Mouse (Mus musculus): Measurements from ENCODE around the gene Rpp21. TPM values are rescaled to one million over a fixed set of nuclear protein-coding genes. Genes with fewer than 3 reads are reported as not detected.

Rpp21 gene
- polyA plus RNA-seq, 2 experiments = 73.2 to 123 TPM

DNA sequence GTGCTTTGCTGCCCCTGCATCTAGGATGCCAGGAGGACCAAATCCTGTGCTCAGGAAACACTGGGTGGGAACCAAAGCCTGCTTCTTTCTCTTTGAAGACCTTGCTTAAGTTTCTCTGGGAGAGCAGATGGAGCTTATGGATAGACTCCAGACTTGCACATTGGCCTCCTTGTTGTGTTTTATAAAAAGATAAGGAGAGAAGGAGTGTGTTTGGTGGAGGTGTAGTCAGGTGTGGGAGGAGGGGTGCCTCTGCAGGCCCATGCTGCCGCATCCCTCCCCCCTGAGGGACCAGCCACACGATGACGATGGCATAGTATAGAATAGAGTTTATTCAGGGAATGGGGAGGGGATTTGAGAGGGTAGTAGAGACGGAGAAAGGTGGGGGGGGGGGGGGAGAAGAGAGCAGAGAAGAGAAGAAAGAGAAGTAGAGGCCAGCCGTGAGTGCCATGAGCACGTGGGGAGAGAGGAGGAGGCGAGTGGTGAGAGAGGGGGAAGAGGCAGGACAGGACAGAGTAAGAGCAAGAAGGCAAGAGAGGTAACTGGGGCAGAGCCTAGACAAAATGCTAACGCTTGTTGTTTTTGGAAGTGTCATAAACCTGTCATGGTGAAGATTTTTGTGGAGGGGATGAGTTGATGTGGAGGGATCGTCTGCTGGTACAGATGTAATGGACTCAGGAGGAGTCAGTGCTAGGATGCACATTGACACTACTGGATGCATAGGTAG is 14.9 kb upstream of the Rpp21 start:
- ATAC-seq (ENCODE audit: low FRiP score, low read depth) (no peak), DNase-seq (ENCODE audit: low spot score) (no peak)
- no peak for TF ChIP-seq POLR2A (IDR thresholded peaks at IDR 0.05; ENCODE audit: borderline replicate concordance, extremely low read depth, insufficient read depth, insufficient read length)
- Histone ChIP-seq H3K9me3 (ENCODE audit: control insufficient read depth, low read length) (no peaks in the 10 kb centered on the region), H3K9ac (ENCODE audit: low read depth, low read length, severe bottlenecking) (peak overlapping the region; percentile 97), H3K27ac (replicated peaks; ENCODE audit: low read depth, low read length) (no peak overlapping the region), H3K36me3 (ENCODE audit: control insufficient read depth, insufficient read depth, low read length) (peaks cover 41% of the 10 kb centered on the region), H3K27me3 (ENCODE audit: control insufficient read depth, insufficient read depth, low read length) (no peaks in the 10 kb centered on the region), H3K4me3 (replicated peaks; ENCODE audit: low read length) (peak overlapping the region; percentile 91), H3K4me1 (ENCODE audit: control insufficient read depth, insufficient read depth, low read length) (peaks cover 20% of the 10 kb centered on the region), H3K4me2 (replicated peaks; ENCODE audit: low read depth, low read length, severe bottlenecking) (peak overlapping the region; percentile 50)
- WGBS = 79% methylated on average over 9 of the region's 9 CpGs

DNA sequence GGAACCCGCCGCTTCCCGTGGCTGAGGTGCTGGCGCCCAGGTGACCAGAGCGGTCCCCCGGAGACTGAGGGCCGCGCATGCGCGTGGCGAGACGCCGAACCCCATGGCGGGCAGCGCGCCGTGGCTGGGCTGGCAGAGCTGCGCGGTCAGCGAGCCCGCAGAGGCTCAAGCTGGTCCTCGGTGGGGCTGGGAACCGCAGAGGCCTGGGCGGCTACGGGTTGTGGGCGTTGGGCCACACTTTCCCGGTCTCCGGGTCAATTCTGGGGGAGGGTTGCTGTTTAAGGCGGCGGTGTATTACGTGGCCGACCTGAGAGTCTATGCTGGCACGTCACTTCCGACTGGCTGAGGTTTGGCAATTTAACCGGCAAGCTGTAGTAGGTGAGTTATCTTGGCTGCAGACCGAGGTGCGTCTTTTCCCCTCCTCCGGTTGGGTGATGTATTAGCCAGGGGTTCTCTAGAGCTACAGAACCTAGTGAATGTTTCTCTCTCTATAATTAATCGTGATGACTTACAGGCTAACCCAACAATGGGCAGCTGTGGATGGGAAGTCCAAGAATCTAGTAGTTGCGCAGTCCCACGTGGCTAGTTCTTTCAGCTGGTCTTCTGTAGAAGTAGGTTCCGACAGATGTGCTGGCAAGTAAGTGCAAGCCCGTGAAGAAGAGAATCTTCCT is 13.9 kb upstream of the Rpp21 start, which contains the start of gene Trim39:
Gene Trim39 (minus strand): TSS at position 662 of the 671 bp plus-strand sequence.
- WGBS = under 1% methylated on average over 35 of the region's 43 CpGs
- DNase-seq (ENCODE audit: low spot score) = peak; percentile 83
- peaks cover 46% of the 10 kb centered on the region for H3K36me3 ChIP-seq (ENCODE audit: control insufficient read depth, insufficient read depth, low read length)

DNA sequence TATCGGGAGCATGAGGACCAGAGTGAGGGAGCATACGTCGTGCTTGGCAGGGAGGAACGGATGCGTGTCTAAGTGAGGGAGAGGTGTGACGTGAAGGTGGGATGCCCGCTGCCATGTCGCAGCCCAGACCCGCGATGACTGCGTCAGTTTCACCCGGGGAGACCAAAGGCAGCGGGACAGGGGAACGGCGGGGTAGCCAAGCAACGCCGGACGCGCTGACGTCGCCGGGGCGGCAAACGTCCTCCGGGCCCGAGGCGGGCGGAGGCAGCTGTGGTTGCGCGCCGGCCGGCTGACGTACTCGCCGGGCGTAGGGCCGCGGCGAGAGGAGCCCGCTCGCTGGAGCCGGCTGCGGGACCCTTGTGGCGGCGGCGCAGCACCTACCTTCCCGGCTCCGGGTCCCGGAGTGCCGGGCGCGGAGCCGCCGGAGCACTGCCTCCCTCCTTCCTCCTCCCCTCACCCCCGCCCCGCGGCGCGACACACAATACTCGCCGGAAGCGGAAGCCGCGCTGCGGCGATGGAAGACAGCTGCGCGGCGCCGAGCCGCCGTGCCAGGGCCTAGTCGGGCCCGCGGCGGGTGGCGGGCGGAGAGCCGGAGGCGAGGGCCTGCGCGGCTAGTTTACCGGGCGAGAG is 13.2 kb upstream of the Rpp21 start:
- H3K4me3 ChIP-seq (replicated peaks; ENCODE audit: low read length) = peak overlapping the region; percentile 91
- H3K4me1 ChIP-seq (ENCODE audit: control insufficient read depth, insufficient read depth, low read length) = peaks cover 20% of the 10 kb centered on the region
- H3K36me3 ChIP-seq (ENCODE audit: control insufficient read depth, insufficient read depth, low read length) = peaks cover 46% of the 10 kb centered on the region
- DNase-seq (ENCODE audit: low spot score) (peak; percentile 80), ATAC-seq (ENCODE audit: low FRiP score, low read depth) (peak; percentile 92)
- no peaks in the 10 kb centered on the region for H3K9me3 ChIP-seq (ENCODE audit: control insufficient read depth, low read length)
- WGBS = under 1% methylated on average over 68 of the region's 84 CpGs
- H3K9ac ChIP-seq (ENCODE audit: low read depth, low read length, severe bottlenecking) = peak overlapping the region; percentile 97
- peak overlapping the region; percentile 50 for H3K4me2 ChIP-seq (replicated peaks; ENCODE audit: low read depth, low read length, severe bottlenecking)
- peak overlapping the region; percentile 95 for H3K27ac ChIP-seq (replicated peaks; ENCODE audit: low read depth, low read length)
- peak; percentile 79; the same call in 1 of the 2 replicates for TF ChIP-seq POLR2A (IDR thresholded peaks at IDR 0.05; ENCODE audit: borderline replicate concordance, extremely low read depth, insufficient read depth, insufficient read length)
- no peaks in the 10 kb centered on the region for H3K27me3 ChIP-seq (ENCODE audit: control insufficient read depth, insufficient read depth, low read length)

More for the DNA sequence above, 13.9 kb upstream of the Rpp21 start, which contains the start of gene Trim39:
- no peak for TF ChIP-seq POLR2A (IDR thresholded peaks at IDR 0.05; ENCODE audit: borderline replicate concordance, extremely low read depth, insufficient read depth, insufficient read length)
- peak within 1 kb of the TSS; percentile 97 for H3K9ac ChIP-seq (ENCODE audit: low read depth, low read length, severe bottlenecking)
- peak within 1 kb of the TSS; percentile 91 for H3K4me3 ChIP-seq (replicated peaks; ENCODE audit: low read length)
- H3K4me2 ChIP-seq (replicated peaks; ENCODE audit: low read depth, low read length, severe bottlenecking) = peak within 1 kb of the TSS; percentile 50
- ATAC-seq (ENCODE audit: low FRiP score, low read depth) = peak; percentile 85
- H3K27ac ChIP-seq (replicated peaks; ENCODE audit: low read depth, low read length) = peak within 1 kb of the TSS; percentile 95
- H3K9me3 ChIP-seq (ENCODE audit: control insufficient read depth, low read length) = no peaks in the 10 kb centered on the region
- no peaks in the 10 kb centered on the region for H3K27me3 ChIP-seq (ENCODE audit: control insufficient read depth, insufficient read depth, low read length)
- peaks cover 20% of the 10 kb centered on the region for H3K4me1 ChIP-seq (ENCODE audit: control insufficient read depth, insufficient read depth, low read length)

DNA sequence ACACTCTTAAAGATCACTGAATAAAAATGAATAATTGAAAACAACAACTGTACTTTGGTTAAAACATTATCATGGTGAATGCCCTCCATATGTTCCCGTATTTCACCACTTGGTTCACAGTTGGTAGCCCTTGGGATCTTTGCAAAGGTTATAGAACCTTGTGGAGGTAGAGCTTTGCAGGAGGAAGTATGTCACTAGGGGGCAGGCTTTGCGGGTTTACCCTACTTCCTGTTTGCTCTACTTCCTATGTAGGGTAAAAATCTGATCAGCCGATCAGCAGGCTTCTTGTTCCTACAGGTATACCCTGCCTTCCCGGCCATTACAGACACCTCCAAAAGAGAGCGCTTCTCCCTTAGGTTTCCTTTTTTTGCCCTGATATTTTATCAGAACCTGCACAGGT is 8.0 kb upstream of the Rpp21 start:
- Histone ChIP-seq H3K27ac (replicated peaks; ENCODE audit: low read depth, low read length) (no peak overlapping the region), H3K27me3 (ENCODE audit: control insufficient read depth, insufficient read depth, low read length) (no peaks in the 10 kb centered on the region), H3K9ac (ENCODE audit: low read depth, low read length, severe bottlenecking) (no peak overlapping the region), H3K4me2 (replicated peaks; ENCODE audit: low read depth, low read length, severe bottlenecking) (no peak overlapping the region), H3K4me3 (replicated peaks; ENCODE audit: low read length) (no peak overlapping the region), H3K9me3 (ENCODE audit: control insufficient read depth, low read length) (no peaks in the 10 kb centered on the region), H3K36me3 (ENCODE audit: control insufficient read depth, insufficient read depth, low read length) (peaks cover 75% of the 10 kb centered on the region), H3K4me1 (ENCODE audit: control insufficient read depth, insufficient read depth, low read length) (peaks cover 6% of the 10 kb centered on the region; the same call in 1 of the 2 replicates)
- no peak for TF ChIP-seq POLR2A (IDR thresholded peaks at IDR 0.05; ENCODE audit: borderline replicate concordance, extremely low read depth, insufficient read depth, insufficient read length)
- no peak for DNase-seq (ENCODE audit: low spot score)
- ATAC-seq (ENCODE audit: low FRiP score, low read depth) = no peak
- WGBS = 83% methylated on average over 5 of the region's 5 CpGs

DNA sequence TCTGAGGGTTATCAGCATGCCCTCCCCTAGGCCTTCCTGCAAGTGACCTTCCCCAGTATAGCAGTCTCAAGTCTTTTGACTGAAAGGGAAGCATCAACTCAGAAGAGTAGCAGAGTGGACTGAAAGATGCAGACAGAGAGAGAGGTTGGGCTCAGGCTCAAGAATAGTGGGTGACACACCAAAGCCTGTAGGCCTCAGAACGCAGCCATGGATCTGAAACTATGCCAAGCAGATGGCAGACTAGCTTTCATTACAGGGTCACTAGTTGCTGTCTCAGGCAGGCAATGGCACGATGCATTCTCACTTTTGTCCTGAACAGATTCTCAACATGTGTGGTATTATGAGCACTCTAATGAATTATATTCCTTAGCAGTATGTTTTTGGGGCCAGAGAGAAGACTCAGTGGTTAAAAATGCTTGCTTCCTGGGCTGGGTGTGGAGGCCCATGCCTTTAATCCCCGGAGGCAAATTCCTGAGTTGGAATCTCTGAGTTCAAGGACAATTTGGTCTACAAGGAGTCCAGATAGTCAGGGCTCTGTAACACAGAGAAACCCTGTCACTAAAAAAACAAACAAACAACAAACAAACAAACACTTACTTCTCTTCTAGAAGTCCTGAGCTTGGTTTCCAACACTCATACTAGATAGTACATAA is 6.5 kb upstream of the Rpp21 start:
- DNase-seq (ENCODE audit: low spot score) (no peak), ATAC-seq (ENCODE audit: low FRiP score, low read depth) (no peak)
- WGBS = 89% methylated on average over 3 of the region's 3 CpGs
- TF ChIP-seq POLR2A (IDR thresholded peaks at IDR 0.05; ENCODE audit: borderline replicate concordance, extremely low read depth, insufficient read depth, insufficient read length) = no peak
- no peaks in the 10 kb centered on the region for H3K9me3 ChIP-seq (ENCODE audit: control insufficient read depth, low read length)
- no peak overlapping the region for H3K4me3 ChIP-seq (replicated peaks; ENCODE audit: low read length)
- H3K27ac ChIP-seq (replicated peaks; ENCODE audit: low read depth, low read length) = no peak overlapping the region
- H3K4me1 ChIP-seq (ENCODE audit: control insufficient read depth, insufficient read depth, low read length) = no peaks in the 10 kb centered on the region
- H3K27me3 ChIP-seq (ENCODE audit: control insufficient read depth, insufficient read depth, low read length) = no peaks in the 10 kb centered on the region
- H3K9ac ChIP-seq (ENCODE audit: low read depth, low read length, severe bottlenecking) = no peak overlapping the region
- H3K36me3 ChIP-seq (ENCODE audit: control insufficient read depth, insufficient read depth, low read length) = peaks cover 88% of the 10 kb centered on the region
- no peak overlapping the region for H3K4me2 ChIP-seq (replicated peaks; ENCODE audit: low read depth, low read length, severe bottlenecking)

Measured in limb, embryonic 14.5 days (tissue).